Mouse (Mus musculus) spleen, adult 2 months (tissue): Measurements from ENCODE around the gene Gm44790.

Experiments used
- CTCF ChIP-seq: fragments of 200-500 bp; IDR thresholded peaks from 2 replicates; pipeline ENCODE4 v1.5.1; 2011; ENCODE audit warnings: mild to moderate bottlenecking, inconsistent platforms; ENCODE audit not compliant: insufficient read depth, insufficient read length, insufficient replicate concordance; ENCODE audit errors: extremely low read depth
- POLR2A ChIP-seq: fragments of 200-500 bp; IDR thresholded peaks from 2 replicates; pipeline ENCODE4 v1.6.1; 2011; ENCODE audit warnings: low read depth, low read length, inconsistent platforms

- TF ChIP-seq POLR2A (no peak), CTCF (no peak)
These were observed 29.0 kb upstream of the Gm44790 start for GRCm38 (mm10) chr6:86397257-86397980.
